Mouse (Mus musculus) layer of hippocampus, adult 2 months (tissue): ENCODE data around the gene Gpn3. TPM values are rescaled to one million over a fixed set of nuclear protein-coding genes. Genes with fewer than 3 reads are reported as not detected.

Experiments used
- DNase-seq, 2 experiments: peaks; one replicate each; pipeline ENCODE4 v3.0.0; 2022; ENCODE audit warnings: low spot score in 2 of 2
- H3K27ac ChIP-seq: fragments of 200-600 bp; 2 replicates; pipeline ENCODE4 v1.8.1; 2022
- H3K4me3 ChIP-seq: fragments of 200-600 bp; 2 replicates; pipeline ENCODE4 v1.8.1; 2022; ENCODE audit warnings: mild to moderate bottlenecking
- CTCF ChIP-seq: fragments of 200-600 bp; conservative IDR thresholded peaks from 2 replicates; pipeline ENCODE4 v1.8.1; 2022; ENCODE audit warnings: antibody characterized with exemption, mild to moderate bottlenecking, moderate library complexity
- total RNA-seq, 2 experiments: library from RNA; stranded (reverse); gene quantifications; 2 replicates each; pipeline ENCODE4 v1.2.3; 2021

Gene Gpn3
- total RNA-seq, 2 experiments from 2014 or later = 30.0 to 32.3 TPM

DNA sequence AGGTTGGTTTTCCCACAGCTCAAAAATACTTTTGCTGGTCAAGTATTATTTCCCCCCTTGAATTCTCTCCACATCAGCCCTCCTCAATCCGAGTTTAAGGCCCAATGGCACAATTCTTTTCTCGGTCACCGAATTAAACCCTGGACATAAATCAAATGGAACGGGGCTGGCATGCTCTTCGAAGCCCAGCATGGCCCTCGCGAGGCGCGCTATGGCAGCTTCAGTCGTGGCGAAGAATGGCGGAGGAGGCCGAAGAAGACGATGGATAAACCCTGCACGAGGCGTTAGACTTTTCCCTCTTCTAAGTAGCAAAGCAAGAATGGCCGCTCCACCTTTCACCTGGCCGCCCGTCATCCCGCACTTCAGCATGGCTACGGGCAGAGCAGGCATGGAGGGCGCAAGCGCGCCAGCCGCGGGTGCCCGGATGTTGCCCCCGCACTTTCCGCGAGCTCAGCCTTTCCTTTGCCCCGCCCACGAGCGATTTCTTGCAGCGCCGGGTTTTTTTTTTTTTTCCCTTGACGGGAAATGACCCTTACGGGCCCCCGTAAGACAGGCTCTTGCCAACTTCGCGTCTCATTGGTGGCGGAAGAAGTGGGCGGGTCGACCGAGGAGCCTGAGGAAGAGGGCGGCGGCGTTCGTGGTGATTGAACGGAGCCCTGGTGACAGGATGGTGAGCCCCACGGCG, 17.7 kb upstream of the Gpn3 start, which contains the start of the genes Rad9b and Vps29:
Rad9b (minus strand) TSS at position 427 of the 685 bp plus-strand sequence.
Vps29 (plus strand) TSS at position 563 of the 685 bp plus-strand sequence.
- H3K27ac ChIP-seq = peak within 1 kb of the TSS; percentile 94
- H3K4me3 ChIP-seq = peak within 1 kb of the TSS; percentile 87
- peak; percentile 96 to 99 for DNase-seq
- no peak for TF ChIP-seq CTCF

DNA sequence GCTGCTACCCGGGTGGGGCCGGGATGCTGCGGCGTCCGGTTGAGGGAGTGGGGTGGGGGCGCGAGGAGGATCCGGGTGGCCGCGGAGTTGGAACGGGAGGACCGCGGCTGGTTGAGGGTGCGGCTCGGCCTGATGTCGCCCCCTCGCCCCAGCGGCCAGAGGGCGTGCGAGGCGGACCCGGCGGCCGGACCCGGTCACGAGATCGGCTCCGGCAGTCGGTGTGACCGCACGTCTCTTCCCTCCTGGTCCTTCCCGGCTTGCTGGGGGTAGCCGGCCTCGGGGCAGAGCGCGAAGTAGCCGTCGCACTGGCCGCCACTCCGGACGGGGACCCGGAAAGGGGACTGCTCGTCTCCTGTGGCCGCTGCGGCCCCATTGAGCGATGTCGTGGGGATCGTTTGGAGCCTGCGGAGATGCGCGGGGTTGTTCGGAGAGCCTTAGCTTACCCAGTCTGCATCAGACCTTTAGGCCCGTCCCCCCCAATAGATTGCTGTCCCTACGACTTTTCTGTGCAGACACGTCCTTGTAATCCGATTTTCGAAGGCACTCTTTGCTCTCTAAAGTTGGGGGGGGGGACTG, 17.1 kb upstream of the Gpn3 start:
- H3K4me3 ChIP-seq = peak overlapping the region; percentile 87
- no peak for DNase-seq
- TF ChIP-seq CTCF = 0 out of 2 replicates have a peak, but pooled peaks have one; percentile 23
- H3K27ac ChIP-seq = peak overlapping the region; percentile 91

- peak within 1 kb of the TSS; percentile 68 for H3K4me3 ChIP-seq
- peak within 1 kb of the TSS; percentile 98 for H3K27ac ChIP-seq
- peak; percentile 99 to 100 for DNase-seq
- TF ChIP-seq CTCF = no peak
These were observed 605 bp downstream of the Gpn3 start, which contains the start of gene Fam216a for GRCm38 (mm10) chr5:122372192-122372769. Gene Fam216a, minus strand, starts transcription at chr5:122372364.

DNA sequence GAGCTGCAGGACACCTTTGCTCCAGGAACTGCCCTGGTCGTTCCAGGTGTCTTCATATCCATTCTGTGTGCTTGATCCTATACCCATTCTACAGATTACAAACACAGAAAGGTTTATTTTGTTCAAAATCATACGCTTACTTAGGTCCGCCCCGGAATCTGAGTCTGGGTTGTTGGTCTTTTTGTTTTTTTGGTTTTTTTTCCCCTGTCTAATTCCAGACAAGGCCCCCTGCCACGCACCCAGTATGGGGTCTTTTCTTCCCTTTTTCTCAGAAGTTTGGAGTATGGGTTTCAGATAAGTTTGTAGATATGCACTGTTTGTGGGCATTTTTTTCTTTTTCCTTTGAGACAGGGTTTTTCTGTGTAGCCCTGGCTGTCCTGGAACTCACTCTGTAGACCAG, 1.2 kb downstream of the Gpn3 start:
- peak overlapping the region; percentile 98 for H3K27ac ChIP-seq
- no peak for DNase-seq

DNA sequence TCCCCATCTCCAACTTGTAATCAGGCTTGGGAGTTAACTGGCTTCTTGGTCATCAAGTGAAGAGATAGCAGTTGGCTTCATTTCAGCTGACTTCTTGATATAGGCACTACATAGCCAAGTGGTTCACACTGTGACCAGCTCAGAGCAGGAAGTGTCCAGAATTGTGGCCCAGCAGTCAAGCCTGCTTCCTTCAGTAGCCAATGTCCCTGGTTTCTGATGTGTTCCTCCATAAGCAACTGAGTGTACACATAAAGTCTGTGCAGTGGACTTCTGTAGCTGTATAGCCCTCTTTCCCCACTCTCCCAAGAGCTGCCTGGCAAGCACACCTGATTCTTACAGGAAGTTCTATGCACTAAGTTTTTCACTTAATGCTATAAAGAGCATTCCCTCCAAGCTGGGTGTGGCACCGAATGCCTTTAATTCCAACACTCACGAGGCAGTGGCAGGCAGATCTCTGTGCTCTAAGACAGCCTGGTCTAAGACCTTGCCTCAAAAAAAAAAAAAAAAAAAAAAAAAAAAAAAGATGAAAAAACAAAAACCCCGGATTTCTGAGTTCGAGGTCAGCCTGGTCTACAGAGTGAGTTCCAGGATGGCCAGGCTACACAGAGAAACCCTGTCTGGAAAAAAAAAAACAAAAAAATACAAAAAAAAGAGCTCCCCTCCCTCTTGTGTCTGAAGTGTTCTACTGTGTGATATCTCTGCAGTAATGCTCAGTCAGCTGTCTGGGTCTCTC, 5.6 kb downstream of the Gpn3 start:
- no peak for DNase-seq
- H3K4me3 ChIP-seq = no peak overlapping the region
- no peak for TF ChIP-seq CTCF
- H3K27ac ChIP-seq = no peak overlapping the region

More for the DNA sequence above, 1.2 kb downstream of the Gpn3 start:
- H3K4me3 ChIP-seq = peak overlapping the region; percentile 68
- TF ChIP-seq CTCF = no peak

DNA sequence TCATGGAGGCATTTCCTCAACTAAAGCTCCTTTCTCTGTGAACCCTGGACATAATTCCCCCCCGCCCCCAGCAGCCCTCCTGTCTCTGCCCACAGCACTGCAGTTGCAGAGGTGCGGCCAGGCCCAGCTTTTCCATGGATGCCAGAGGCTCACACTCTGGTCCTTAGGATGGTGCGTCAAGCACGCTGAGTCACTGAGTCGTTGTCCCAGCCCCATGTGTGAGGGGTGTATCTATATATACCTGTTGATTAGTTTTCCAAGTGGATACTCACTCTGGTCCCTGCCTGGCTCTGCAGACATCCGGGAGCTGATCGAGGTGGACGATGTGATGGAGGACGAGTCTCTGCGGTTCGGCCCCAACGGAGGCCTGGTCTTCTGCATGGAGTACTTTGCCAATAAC, 6.5 kb downstream of the Gpn3 start:
- no peak for DNase-seq
- no peak for TF ChIP-seq CTCF
- Histone ChIP-seq H3K4me3 (no peak overlapping the region), H3K27ac (no peak overlapping the region)

DNA sequence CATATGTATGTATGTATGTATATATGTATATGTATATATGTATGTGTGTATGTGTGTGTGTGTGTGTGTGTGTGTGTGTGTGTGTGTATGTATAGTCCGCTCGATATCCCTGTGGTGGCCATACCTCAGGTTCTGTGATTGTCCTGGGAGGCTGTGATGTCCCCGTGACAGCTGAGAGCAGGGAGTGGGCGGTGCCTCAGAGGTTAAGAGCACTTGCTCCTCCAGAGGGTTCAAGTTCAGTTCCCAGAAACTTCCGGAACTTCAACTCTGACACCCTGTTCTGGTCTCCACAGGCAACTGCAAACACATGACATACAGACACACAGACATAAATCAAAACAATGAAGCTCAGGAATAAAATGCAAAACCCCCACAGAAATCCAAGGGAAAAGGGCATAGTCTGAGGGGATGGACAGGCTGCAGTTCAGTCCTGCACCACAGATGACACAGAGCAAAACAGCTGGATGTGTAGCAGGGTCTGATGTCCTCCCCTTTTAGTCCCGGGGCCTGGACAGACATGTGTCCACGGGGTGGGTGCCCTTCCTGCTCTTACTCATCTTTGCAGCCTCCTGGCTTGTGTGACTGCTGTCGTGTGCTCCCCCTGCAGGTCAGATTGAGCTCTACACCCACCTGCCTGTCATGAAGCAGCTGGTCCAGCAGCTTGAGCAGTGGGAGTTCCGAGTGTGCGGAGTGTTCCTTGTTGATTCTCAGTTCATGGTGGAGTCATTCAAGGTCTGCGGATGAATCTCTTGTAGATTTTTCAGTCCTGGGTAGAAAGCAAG, 7.9 kb downstream of the Gpn3 start:
- Histone ChIP-seq H3K27ac (peak overlapping the region; percentile 68), H3K4me3 (no peak overlapping the region)
- DNase-seq = peak; percentile 77 to 90
- peak; percentile 98 for TF ChIP-seq CTCF

DNA sequence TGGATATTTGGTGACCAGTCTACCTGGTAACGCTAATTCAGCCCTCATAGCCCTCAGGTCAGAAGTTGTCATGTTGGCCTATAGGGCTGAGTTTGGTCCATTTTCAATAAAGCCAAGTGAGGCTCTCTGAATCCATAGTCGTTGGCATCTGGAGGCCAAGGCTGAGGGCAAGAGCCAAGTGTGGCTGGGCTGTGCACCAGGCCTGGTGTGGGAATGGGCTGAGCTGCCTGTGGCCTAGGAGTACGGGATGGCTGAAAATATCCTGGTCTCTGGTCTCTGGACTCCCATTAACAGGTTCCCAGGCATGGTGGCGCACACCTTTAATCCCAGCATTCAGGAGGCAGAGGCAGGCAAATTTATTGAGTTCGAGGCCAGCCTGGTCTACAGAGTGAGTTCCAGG, 18.3 kb downstream of the Gpn3 start:
- TF ChIP-seq CTCF = no peak
- DNase-seq = no peak
- Histone ChIP-seq H3K27ac (no peak overlapping the region), H3K4me3 (no peak overlapping the region)

DNA sequence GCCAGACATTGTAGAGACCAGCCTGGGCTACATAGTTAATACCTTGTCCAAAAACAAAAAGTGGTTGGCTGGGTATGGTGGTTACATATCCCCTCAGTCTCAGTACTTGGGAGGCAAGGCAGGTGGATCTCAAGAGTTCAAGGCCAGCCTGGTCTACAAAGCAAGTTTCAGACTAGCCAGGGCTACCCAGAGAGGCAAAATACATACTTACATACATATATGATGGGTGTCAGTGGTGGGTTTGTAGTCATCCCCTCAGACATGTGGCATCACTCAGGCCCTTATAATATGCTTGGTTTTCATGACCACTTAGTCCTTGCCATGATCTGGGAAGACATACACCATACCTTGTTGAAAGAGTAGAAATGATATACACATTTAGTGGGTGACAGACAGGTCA, 19.0 kb downstream of the Gpn3 start:
- no peak for DNase-seq
- no peak overlapping the region for H3K27ac ChIP-seq
- TF ChIP-seq CTCF = no peak
- no peak overlapping the region for H3K4me3 ChIP-seq

- Histone ChIP-seq H3K4me3 (peak overlapping the region; percentile 95; the same call in 1 of the 2 replicates), H3K27ac (peak overlapping the region; percentile 96)
- no peak for DNase-seq
- TF ChIP-seq CTCF = no peak
These were observed 19.6 kb downstream of the Gpn3 start for GRCm38 (mm10) chr5:122391178-122391785.

- Histone ChIP-seq H3K4me3 (peak within 1 kb of the TSS; percentile 95), H3K27ac (peak within 1 kb of the TSS; percentile 96)
- DNase-seq = peak; percentile 92 to 94
- peak; percentile 91 for TF ChIP-seq CTCF
These were observed 20.1 kb downstream of the Gpn3 start, which contains the start of gene Arpc3 for GRCm38 (mm10) chr5:122391786-122392180. Gene Arpc3, plus strand, starts transcription at chr5:122391878.
